Mouse (Mus musculus): ENCODE results near the gene Sox6. TPM values are rescaled to one million over a fixed set of nuclear protein-coding genes. Genes with fewer than 3 reads are reported as not detected.

Sox6 gene
- polyA plus RNA-seq, 1 experiment from 2014 or later: 38.0 TPM

- ATAC-seq (ENCODE audit: low FRiP score): no peak; the same call in 1 of the 2 replicates
- Histone ChIP-seq H3K9ac (replicated peaks) (no peak overlapping the region), H3K27ac (replicated peaks) (peak overlapping the region; percentile 51)
Observed at GRCm38 (mm10) chr7:115568301-115568700, 470.3 kb downstream of the Sox6 start.

GRCm38 (mm10) chr7:115566818-115567217 lies 471.8 kb downstream of the Sox6 start:
- peaks cover 5% of the 10 kb centered on the region; the same call in 1 of the 2 replicates for H3K27me3 ChIP-seq (replicated peaks)
- H3K4me3 ChIP-seq (replicated peaks): no peak overlapping the region
- H3K36me3 ChIP-seq: no peaks in the 10 kb centered on the region
- H3K4me2 ChIP-seq: no peak overlapping the region
- H3K27ac ChIP-seq (replicated peaks): no peak overlapping the region
- no peaks in the 10 kb centered on the region for H3K9me3 ChIP-seq (replicated peaks)
- H3K9ac ChIP-seq (replicated peaks): no peak overlapping the region
- WGBS: 92% methylated on average over 2 of the region's 2 CpGs
- no peak for ATAC-seq (ENCODE audit: low FRiP score)
- peaks cover 31% of the 10 kb centered on the region for H3K4me1 ChIP-seq

More at GRCm38 (mm10) chr7:115568301-115568700, 470.3 kb downstream of the Sox6 start:
- no peaks in the 10 kb centered on the region for H3K9me3 ChIP-seq (replicated peaks)
- H3K4me3 ChIP-seq (replicated peaks): peak overlapping the region; percentile 22
- no peaks in the 10 kb centered on the region for H3K36me3 ChIP-seq
- H3K4me2 ChIP-seq: peak overlapping the region; percentile 56
- H3K27me3 ChIP-seq (replicated peaks): peaks cover 5% of the 10 kb centered on the region; the same call in 1 of the 2 replicates
- peaks cover 31% of the 10 kb centered on the region for H3K4me1 ChIP-seq
- 14% methylated on average over 11 of the region's 11 CpGs for WGBS

GRCm38 (mm10) chr7:115565060-115565426 lies 473.6 kb downstream of the Sox6 start:
- Histone ChIP-seq H3K36me3 (no peaks in the 10 kb centered on the region), H3K27me3 (replicated peaks) (peaks cover 5% of the 10 kb centered on the region; the same call in 1 of the 2 replicates), H3K9me3 (replicated peaks) (no peaks in the 10 kb centered on the region), H3K4me3 (replicated peaks) (no peak overlapping the region), H3K9ac (replicated peaks) (no peak overlapping the region), H3K4me2 (no peak overlapping the region), H3K4me1 (peaks cover 31% of the 10 kb centered on the region), H3K27ac (replicated peaks) (no peak overlapping the region)
- 44% methylated on average over 5 of the region's 5 CpGs for WGBS
- no peak for ATAC-seq (ENCODE audit: low FRiP score)

GRCm38 (mm10) chr7:115564359-115565059 lies 474.1 kb downstream of the Sox6 start:
- no peak overlapping the region for H3K9ac ChIP-seq (replicated peaks)
- H3K4me2 ChIP-seq: no peak overlapping the region
- H3K4me3 ChIP-seq (replicated peaks): no peak overlapping the region
- WGBS: 21% methylated on average over 6 of the region's 6 CpGs
- peaks cover 31% of the 10 kb centered on the region for H3K4me1 ChIP-seq
- no peak for ATAC-seq (ENCODE audit: low FRiP score)
- H3K36me3 ChIP-seq: no peaks in the 10 kb centered on the region
- peaks cover 5% of the 10 kb centered on the region; the same call in 1 of the 2 replicates for H3K27me3 ChIP-seq (replicated peaks)
- H3K27ac ChIP-seq (replicated peaks): no peak overlapping the region
- no peaks in the 10 kb centered on the region for H3K9me3 ChIP-seq (replicated peaks)

- ATAC-seq (ENCODE audit: low FRiP score): no peak
- 92% methylated on average over 3 of the region's 3 CpGs for WGBS
- Histone ChIP-seq H3K4me1 (no peaks in the 10 kb centered on the region), H3K9ac (replicated peaks) (no peak overlapping the region), H3K27ac (replicated peaks) (no peak overlapping the region), H3K9me3 (replicated peaks) (no peaks in the 10 kb centered on the region), H3K4me2 (no peak overlapping the region), H3K27me3 (replicated peaks) (no peaks in the 10 kb centered on the region), H3K36me3 (no peaks in the 10 kb centered on the region), H3K4me3 (replicated peaks) (no peak overlapping the region)
Observed at GRCm38 (mm10) chr7:115556677-115557076, 481.9 kb downstream of the Sox6 start.

- 81% methylated on average over 7 of the region's 7 CpGs for WGBS
- no peak overlapping the region for H3K4me2 ChIP-seq
- ATAC-seq (ENCODE audit: low FRiP score): no peak
- no peaks in the 10 kb centered on the region for H3K36me3 ChIP-seq
- H3K9me3 ChIP-seq (replicated peaks): no peaks in the 10 kb centered on the region
- no peak overlapping the region for H3K4me3 ChIP-seq (replicated peaks)
- no peaks in the 10 kb centered on the region for H3K4me1 ChIP-seq
- no peaks in the 10 kb centered on the region for H3K27me3 ChIP-seq (replicated peaks)
- no peak overlapping the region for H3K27ac ChIP-seq (replicated peaks)
- H3K9ac ChIP-seq (replicated peaks): no peak overlapping the region
Observed at GRCm38 (mm10) chr7:115550197-115550804, 488.3 kb downstream of the Sox6 start.

- Histone ChIP-seq H3K36me3 (no peaks in the 10 kb centered on the region), H3K9ac (replicated peaks) (no peak overlapping the region), H3K4me1 (no peaks in the 10 kb centered on the region), H3K27ac (replicated peaks) (no peak overlapping the region), H3K4me3 (replicated peaks) (no peak overlapping the region), H3K9me3 (replicated peaks) (no peaks in the 10 kb centered on the region), H3K27me3 (replicated peaks) (no peaks in the 10 kb centered on the region), H3K4me2 (no peak overlapping the region)
- WGBS: 75% methylated on average over 4 of the region's 4 CpGs
- no peak for ATAC-seq (ENCODE audit: low FRiP score)
Observed at GRCm38 (mm10) chr7:115549670-115550069, 488.9 kb downstream of the Sox6 start.

GRCm38 (mm10) chr7:115545585-115546374 lies 492.8 kb downstream of the Sox6 start:
- Histone ChIP-seq H3K9ac (replicated peaks) (no peak overlapping the region), H3K4me2 (no peak overlapping the region), H3K4me3 (replicated peaks) (no peak overlapping the region), H3K4me1 (peaks cover 4% of the 10 kb centered on the region; the same call in 1 of the 2 replicates), H3K27me3 (replicated peaks) (no peaks in the 10 kb centered on the region), H3K27ac (replicated peaks) (no peak overlapping the region), H3K36me3 (no peaks in the 10 kb centered on the region), H3K9me3 (replicated peaks) (no peaks in the 10 kb centered on the region)
- ATAC-seq (ENCODE audit: low FRiP score): no peak
- WGBS: 92% methylated on average over 4 of the region's 4 CpGs

- Histone ChIP-seq H3K4me2 (no peak overlapping the region), H3K4me1 (peaks cover 4% of the 10 kb centered on the region; the same call in 1 of the 2 replicates), H3K9me3 (replicated peaks) (no peaks in the 10 kb centered on the region), H3K4me3 (replicated peaks) (no peak overlapping the region), H3K36me3 (no peaks in the 10 kb centered on the region), H3K27ac (replicated peaks) (no peak overlapping the region), H3K27me3 (replicated peaks) (no peaks in the 10 kb centered on the region), H3K9ac (replicated peaks) (no peak overlapping the region)
- 63% methylated on average over 4 of the region's 4 CpGs for WGBS
- no peak for ATAC-seq (ENCODE audit: low FRiP score)
Observed at GRCm38 (mm10) chr7:115543596-115543995, 495.0 kb downstream of the Sox6 start.

GRCm38 (mm10) chr7:115540261-115540660 lies 498.3 kb downstream of the Sox6 start:
- Histone ChIP-seq H3K4me1 (peaks cover 4% of the 10 kb centered on the region; the same call in 1 of the 2 replicates), H3K9me3 (replicated peaks) (no peaks in the 10 kb centered on the region), H3K4me2 (no peak overlapping the region), H3K9ac (replicated peaks) (no peak overlapping the region), H3K27ac (replicated peaks) (no peak overlapping the region), H3K4me3 (replicated peaks) (no peak overlapping the region), H3K27me3 (replicated peaks) (no peaks in the 10 kb centered on the region), H3K36me3 (no peaks in the 10 kb centered on the region)
- 67% methylated on average over 2 of the region's 2 CpGs for WGBS
- no peak for ATAC-seq (ENCODE audit: low FRiP score)

GRCm38 (mm10) chr7:115539003-115539402 lies 499.6 kb downstream of the Sox6 start:
- H3K27ac ChIP-seq (replicated peaks): no peak overlapping the region
- no peak for ATAC-seq (ENCODE audit: low FRiP score)

More at GRCm38 (mm10) chr7:115539003-115539402, 499.6 kb downstream of the Sox6 start:
- H3K4me2 ChIP-seq: no peak overlapping the region
- peaks cover 4% of the 10 kb centered on the region; the same call in 1 of the 2 replicates for H3K4me1 ChIP-seq
- no peaks in the 10 kb centered on the region for H3K27me3 ChIP-seq (replicated peaks)
- no peak overlapping the region for H3K9ac ChIP-seq (replicated peaks)
- no peaks in the 10 kb centered on the region for H3K9me3 ChIP-seq (replicated peaks)
- H3K36me3 ChIP-seq: no peaks in the 10 kb centered on the region
- WGBS: 83% methylated on average over 9 of the region's 9 CpGs
- H3K4me3 ChIP-seq (replicated peaks): no peak overlapping the region

Measured in neural tube, embryonic 15.5 days (tissue).